Mouse (Mus musculus): ENCODE results near the gene Gm4756.
"Not testable (repeated sequence)": the region's sequence is repeated elsewhere in the genome, so short reads cannot be mapped to it uniquely, and the experiment has no call there.

The Gm4756 gene

DNA sequence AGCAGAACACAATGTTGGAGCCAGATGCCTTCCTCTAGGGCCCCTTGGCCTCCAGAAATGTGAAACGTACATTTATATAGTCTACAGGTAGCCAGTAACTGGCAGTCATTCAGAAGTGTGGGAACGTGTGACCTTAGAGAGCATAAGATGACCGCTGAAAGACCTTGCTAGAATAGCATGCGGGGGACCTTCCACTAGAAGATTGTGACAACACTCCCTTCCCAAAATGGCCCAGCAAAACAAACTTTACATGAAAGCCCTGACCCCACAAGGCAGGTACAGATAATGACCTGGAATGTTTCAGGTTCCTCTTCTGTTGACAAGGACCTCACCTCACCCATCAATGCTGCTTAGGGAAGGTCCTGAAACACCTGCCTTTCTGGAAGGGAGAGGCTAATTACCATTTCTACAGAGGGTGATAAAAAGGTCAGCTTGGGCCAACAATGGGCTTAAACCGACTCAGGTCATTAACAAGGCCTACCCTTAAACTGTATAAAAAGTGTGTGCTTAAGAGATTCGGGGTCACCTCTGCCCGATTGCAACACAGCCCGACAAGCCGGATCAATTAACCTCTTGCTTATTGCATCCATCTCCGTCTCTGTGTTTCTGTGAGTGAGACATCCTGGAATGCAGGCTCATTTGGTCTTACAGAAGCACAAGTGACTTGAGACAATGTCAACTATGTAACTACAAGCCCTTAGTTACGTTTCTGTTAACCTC is at the start of gene Gm4756:
Gm4756 (minus strand) TSS at position 51 of the 720 bp plus-strand sequence.
- no peak for DNase-seq

DNA sequence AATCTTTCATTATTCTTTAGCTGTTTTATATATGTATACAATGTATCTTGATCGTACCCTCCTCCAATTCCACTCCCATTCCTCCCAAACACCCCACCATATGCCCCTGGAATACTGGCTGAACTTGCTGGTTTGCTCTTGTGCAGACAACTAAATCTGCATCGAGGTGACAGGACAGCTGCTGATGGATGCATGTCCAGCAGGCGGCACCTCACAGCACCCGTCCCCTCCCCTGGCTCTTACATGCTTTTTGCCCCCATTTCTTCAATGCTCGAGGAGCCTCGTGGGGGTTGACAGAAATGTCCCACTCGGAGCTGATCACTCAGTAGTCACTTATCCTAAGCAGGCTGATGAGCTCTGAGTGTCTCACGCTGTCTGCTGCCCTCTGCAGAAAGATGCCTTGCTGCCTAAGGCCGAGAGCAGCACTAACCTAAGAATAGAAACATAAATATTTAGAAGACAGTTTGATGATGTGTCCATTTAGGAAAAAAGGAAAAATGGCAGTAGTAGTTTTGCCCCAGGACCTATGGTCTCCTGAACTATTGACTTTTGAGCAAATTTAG is 45.5 kb upstream of the Gm4756 start:
- DNase-seq, result no peak

DNA sequence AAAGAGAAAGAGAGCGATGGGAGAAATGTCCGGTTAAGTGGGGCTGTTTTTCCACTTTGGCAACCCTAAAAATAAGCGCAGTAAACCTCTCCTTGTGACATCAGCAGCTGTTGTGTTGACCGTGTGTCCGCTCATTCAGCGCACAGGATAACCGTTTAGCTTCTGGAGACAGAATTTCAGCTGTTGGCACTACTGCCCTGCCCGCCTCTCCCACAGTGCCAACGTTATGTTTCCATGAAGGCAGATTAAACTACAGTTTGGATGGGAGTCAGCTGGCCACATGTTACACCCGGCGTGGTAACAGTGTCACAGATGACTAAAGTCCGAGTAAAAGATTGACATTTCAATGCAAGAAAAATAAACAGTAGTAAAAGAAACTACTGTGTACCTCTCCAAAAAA is 45.0 kb upstream of the Gm4756 start:
- no peak for DNase-seq

DNA sequence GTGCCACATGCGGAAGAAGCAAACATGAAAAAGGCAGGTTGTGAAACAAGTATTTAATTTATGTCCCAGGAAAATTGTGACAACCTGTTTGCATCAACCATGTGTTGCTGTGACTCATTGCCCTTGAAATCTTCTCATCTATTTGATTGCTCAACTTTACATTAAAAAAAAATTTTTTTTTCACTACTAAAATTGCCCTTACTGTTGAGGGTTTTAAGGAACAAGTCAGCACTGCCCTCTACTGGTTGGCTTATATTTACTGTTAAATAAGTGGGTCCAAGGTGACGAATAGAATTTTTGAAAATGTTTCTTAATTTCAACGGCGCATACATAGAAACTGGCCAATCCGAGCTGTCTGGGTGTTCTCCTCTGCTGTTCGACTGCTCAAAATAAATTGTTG is 44.4 kb upstream of the Gm4756 start:
- no peak for DNase-seq

DNA sequence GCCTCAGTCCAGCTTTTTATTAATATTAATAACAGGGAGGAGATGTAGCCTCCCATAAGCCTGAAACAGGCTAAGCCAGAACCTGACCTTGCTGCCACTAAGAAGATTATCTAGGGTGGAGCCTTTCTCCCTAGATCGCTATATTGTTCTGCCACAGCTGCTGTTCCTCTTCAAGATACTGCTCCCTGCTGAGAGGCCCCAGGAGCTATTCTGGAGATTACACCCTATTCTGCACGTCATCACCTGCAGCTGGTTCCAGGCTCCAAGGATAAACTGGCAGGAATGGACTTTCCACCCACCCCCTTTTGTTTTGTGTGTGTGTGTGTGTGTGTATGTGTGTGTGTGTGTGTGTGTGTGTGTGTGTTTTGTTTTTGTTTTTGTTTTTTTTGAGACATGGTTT is 38.8 kb upstream of the Gm4756 start:
- DNase-seq, result not testable (repeated sequence)

DNA sequence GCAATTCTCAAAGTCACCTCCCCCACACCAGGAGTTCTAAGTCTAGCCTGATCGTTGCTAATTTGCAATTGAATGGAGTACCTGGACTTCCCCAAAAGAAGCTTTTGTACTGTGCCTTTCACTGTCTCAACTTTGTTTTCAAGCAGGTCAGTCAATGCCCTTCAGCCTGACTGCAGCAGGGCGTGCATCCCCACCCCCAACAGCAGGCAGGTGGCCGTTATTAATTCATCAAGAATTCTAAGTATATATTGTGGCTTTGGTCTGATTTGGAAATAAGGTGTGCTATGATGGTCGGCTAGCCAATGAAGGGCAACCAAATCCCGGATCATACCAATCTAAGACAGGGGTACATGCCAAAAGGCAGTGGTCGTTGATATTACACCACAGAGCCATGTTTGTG is 38.3 kb upstream of the Gm4756 start:
- DNase-seq, result not testable (repeated sequence)

DNA sequence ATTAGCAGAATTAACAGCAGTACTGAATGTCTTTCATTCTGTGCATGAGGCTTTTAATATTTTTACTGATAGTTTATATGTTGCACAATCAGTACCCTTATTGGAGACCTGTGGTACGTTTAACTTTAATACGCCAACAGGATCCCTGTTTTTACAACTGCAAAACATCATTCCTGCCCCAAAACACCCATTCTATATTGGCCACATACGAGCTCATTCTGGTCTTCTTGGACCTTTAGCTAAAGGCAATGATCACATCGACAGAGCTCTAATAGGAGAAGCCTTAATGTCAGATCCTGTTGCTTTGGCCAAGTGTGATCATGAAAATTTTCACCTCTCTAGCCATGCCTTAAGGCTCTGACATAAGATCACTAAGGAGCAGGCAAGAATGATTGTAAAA is 37.1 kb upstream of the Gm4756 start:
- not testable (repeated sequence) for DNase-seq

DNA sequence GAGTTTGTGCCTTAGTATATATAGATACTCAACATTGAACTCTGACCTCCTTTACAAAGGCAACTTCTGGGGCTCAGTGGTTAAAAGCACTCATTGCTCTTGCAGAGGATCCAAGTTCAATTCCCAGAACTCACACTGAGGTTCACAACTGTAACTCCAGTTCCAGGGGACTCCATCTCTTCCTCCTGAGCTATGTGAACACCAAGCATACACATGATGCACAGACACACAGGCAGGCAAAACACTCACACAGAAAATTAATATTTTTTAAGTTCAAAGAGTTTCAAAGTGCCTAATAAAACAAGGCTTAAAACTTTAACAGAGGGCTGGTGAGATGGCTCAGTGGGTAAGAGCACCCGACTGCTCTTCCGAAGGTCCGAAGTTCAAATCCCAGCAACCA is 34.2 kb upstream of the Gm4756 start:
- no peak for DNase-seq

DNA sequence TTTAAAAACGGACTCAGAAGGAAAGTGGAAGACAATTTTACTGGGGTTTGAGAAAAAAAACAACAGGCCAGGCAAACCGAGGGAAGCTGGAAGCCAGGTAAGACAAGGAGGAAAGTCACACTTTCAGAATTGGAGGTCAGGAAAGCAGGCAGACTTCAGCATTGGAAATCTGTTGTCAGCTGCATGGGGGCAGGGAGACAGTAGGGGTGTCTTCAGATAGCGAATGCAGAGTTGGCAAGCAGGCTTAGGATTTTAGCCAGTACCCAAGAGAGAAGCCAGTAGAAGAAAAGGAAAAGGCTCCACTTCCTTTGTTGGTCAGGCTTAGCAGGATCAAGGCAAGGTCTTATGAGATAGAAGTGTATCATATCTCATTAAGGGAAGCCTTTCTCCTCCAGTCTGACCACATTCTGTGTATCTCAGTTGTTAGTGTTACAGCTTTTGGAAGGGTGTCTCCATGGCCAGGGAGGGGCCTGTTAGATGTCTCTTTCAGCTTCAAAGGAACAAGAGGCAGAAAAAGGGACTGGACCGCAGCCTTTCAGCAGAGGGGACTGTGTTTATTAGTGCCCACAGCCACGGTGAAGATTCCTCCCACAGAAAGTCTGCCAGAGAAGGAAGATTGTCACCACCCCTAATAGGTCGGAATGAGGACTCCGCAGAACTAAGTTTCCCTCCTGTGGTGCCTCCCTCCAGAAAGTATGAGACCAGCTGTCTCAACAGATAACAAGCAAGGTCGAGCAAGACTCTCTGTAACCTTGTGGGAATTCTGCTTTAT is 33.2 kb upstream of the Gm4756 start:
- DNase-seq, result no peak

DNA sequence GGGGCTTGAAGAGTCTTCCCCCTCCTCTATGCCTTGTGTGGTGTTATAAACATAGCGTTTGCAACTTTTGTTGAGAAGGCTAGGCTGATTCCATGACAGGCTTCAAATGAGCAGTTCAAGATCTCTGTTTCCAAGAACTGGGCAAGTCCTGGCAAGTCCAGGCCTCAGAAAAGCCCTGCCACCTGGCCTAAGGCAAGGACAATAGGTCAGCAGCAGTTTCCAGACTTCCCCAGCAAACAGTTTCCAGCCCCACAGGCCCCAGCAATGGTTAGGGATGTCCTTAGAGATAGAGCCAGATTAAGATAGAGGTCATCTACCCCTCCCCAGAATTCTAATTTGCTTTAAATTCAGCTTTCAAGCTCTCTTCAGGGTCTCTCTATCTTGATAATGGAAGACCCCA is 32.5 kb upstream of the Gm4756 start:
- no peak for DNase-seq

DNA sequence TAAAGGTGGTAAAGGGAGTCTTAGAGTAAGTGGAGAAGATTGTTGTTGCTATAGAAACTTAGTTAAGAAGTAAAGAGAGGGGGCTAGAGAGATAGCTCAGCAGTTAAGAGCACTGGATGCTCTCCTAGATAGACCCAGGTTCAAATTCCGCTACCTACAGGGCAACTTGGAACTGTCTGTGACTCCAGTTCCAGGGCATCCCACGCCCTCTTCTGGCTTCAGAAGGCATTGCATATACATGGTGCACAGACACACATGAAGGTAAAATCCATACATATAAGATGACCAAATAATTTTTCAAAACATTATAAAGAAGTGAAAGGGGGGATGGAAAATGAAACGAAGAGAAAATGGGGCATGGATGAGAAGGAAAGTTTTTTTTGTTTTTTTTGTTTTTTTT is 30.2 kb upstream of the Gm4756 start:
- no peak for DNase-seq

DNA sequence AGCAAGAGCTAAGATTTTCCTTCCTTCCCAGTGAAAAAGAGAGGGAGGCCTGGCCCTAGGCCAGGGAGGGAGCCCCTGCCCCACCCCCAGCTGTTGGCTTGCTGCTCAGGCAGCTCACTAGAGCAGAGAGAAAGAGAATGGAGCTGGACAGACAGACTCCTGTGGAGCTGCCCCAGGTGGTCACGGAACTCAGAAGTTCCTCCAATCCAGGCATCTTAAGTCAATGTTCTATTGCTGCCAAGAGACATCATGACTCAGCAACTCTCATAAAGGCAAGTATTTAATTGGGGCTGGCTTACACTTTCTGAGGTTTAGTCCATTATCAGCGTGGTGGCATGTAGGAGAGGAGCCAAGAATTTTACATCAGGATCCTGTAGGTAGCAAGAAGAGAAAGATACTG is 25.4 kb upstream of the Gm4756 start:
- no peak for DNase-seq

DNA sequence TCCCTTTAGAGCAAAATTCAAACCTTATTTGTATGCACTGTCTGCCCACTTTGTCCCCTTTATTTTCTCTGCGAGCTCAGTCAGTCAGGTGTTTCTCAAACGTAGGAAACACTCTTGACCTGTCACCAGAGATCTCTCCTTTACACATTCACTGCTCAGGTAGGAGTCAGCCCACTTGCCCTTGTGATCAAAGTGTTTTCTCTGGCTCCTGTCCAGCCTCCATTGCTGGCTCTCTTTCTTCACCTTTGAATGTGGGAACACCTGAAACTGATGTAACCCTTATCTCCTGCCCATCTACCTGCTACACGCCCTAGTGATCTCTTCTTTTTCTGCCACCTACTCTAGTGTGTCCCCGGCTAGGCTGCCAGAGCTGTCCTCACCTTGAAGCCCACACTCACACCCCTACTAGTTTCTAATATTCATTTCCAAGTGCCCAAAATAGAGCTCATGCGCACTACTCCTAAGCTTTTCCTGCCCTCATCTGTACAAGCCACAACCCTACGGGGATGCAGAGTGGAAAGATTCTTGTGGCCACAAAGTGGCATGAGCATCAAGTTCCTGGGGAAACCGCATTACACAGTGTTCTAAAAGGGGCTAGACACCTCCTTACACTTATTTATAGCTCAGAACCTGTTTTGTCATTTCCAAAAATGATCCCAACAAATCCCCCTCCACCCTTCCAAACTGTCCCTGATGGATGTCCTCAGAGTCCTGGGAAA is 24.8 kb upstream of the Gm4756 start:
- no peak for DNase-seq

DNA sequence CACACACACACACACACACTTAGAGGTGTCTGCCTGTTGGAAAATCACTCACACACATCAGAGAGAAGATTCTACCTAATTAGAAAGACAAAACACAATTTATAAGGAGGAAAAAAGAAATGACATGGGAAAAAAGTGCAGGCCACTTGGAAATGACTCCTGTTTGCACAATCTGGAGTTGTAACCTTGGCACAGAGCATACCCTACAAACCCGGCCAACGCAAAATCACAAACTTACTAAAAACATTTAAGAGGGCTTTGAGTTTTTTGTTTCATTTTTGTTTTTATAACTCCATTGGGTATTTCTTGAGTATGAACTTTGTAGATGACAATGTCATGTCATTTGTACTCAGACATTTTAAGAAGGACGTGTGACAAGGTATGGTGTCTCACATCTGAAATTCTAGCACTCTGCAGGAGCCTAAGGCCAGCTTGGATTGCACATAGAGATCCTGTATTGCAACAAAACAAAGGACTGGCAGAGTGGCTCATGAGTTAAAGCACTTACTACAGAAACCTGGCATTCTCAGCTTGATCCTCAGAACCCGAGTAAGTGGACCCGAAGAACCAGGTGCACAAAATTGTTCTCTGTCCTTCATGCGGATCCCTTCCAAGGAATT is 22.2 kb upstream of the Gm4756 start:
- no peak for DNase-seq

DNA sequence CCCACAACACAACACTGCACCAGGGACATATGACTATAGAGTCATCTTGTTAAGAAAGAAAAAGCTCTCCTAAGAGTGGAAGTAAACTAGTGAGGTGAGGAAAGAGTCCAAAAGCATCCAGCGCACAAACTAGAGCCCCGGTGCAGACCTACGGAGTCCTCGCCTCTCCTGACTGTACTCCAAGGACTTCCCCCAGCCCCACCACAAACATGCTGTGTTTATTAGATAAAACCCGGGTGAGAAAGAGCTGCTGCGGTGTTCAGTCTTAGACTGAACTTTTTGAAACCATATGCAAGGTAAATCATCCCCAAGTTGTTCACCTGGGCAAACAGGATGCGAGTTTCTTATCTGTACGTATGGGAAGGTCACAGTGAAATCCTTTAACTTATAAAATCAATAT is 21.5 kb upstream of the Gm4756 start:
- DNase-seq, result no peak

DNA sequence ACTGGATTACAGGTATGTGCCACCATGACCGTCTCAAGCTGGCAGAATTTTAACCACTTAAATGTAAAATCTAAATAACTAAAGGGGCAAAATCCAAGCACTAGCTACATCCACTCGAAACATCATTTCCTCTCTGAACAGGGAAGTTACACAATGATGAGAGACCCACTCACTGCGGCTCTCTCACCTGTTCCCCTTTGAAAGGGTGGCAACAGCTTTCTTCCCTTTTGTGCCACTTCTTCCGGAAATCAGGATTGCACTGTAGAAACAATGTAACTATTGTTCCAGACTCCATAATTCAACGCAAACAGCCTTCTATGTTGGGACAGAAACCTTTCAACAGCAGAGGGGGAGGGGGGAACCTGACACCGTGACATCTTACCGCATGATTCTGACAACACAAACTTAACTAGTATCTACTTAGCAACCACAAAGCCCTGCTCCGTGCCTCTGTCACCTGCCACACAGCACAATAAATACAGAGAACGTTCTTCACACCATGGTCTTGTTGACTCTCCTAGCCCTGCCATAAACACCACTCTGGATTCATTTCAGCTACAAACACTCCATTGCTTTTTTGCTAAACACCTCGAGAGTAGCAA is 18.5 kb upstream of the Gm4756 start:
- DNase-seq, result no peak

DNA sequence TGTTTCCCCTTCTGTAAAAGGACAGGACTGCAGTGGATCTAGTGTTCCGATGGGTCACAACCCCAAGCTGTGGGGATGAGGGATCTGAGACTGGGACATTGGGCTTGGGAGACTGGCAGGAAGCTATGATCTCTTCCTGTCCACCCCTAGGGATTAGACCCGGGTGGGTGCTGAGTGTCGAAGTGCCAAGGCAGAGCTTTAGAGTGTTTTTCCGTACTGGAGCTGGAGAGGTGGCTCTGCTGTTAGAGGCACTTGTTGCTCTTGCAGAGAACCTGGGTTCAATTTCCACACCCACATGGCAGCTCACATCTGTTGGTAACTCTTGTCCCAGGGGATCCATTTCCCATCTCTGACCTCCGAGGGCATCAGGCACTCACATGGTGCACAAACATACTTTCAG is 16.6 kb upstream of the Gm4756 start:
- no peak for DNase-seq

DNA sequence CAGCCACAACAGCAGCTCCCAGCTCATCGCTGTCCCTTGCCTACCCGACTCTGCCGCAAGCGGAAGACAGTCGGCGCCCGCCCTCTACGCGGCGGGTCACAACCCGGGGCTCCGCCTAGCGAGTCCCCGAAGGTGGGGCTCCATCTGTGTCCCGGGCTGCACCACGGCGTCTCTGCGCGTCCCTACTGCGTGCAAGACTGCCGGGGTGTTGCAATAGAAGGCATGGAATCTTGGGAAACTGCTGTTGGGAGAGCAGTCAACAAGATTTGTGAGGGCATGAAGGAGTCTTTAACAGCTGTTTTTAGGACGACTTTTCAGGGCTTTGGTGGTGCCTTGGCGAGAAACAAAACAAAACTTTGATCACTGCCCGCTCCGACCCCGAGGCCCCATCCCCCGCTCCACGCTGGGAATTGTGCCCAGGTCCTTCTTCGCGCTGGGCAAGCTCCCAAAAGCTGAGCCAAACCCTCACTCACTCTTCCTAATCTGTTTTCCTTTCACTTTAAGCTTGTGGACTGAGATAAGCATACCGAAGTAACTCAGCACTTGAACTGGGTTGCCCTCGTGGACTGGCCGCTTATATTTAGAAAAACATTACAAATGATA is 15.4 kb upstream of the Gm4756 start, which contains the start of gene Dhrs7:
Dhrs7 (minus strand) TSS at position 175 of the 603 bp plus-strand sequence.
- DNase-seq, result peak; percentile 85 to 88

DNA sequence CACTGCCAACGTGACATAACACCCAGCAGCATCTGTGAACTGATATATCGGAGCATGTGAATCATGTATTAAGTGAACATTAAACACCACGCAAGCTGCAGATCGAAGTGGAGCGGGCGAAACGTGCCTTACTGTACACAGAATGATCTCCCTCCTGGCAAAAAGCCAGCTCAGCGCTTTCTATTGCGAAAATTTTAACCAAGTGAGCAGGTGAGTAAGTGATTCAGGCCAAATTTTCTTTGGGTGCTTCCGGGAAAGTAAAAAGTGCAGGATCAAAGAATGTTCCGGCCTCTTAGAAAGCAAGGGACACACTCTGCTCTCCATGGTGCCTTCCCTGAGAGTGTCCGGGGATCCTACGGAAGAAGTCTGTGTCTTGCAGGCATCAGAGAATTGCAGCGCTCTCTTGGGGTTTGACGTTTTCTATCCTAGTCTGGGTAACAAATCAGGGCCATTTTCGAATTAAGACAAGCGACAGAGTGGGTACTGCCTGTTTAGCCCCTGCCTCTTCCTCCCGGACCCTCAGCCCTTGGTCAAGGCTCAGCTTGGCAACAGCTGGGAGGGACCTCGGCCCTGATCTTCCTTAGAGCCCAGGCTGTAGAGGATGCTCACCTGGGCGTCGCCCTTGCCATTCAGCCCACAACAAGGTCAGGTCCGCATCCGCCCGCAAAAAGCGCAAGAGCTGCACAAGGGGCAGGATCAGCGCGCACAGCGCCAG is 14.7 kb upstream of the Gm4756 start:
- DNase-seq, result no peak

DNA sequence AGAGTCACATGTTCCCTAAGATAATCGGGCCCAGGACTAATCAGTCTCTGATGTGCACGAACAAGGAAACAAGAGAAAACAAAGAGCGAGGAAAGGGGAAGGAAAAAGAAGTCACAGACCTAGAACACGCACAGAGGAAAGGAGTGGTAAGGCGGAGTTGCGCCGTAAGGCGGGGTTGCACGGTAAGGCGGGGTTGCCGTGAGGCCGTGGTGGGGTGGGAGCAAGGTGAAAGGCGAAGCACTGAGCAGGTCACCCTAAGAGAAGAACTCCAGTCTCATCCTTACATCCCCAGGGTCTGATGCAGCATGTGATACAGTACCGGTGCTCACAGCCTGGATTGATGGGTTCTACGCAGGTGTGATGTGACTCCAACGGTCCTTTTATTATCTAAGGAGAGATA is 6.3 kb upstream of the Gm4756 start:
- DNase-seq, result no peak

DNA sequence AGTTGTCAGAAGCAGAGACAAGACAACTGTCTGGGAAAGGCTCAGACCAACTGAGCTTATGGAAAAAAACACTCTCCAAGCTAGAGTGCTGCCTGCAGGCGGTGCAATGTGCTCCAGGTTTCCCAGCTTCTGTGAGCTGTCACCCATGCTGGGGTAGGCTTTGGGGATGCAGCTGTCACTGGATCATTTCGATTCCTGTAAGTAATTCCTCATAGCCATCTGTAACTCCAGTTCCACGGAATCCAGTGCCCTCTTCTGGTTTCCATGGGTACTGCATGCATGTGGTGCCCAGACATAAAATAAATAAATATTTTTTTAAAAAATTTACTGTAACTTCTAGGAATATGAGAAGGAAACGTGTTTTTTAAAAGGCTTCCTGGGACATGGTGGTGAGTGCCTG is 5.2 kb upstream of the Gm4756 start:
- DNase-seq, result peak in 1 of 2 experiments; percentile 21

Data from thymus, postnatal 36 days (tissue).